Mouse (Mus musculus): ENCODE measurements around the gene Capn15. TPM values are rescaled to one million over a fixed set of nuclear protein-coding genes. Genes with fewer than 3 reads are reported as not detected.

Capn15 gene
- polyA plus RNA-seq, 1 experiment, result 75.2 TPM

GRCm38 (mm10) chr17:25964271-25964670 is 21.3 kb downstream of the Capn15 start:
- WGBS, result 75% methylated on average over 7 of the region's 7 CpGs
- Histone ChIP-seq H3K4me3 (ENCODE audit: low read depth, low read length) (no peak overlapping the region), H3K36me3 (ENCODE audit: control insufficient read depth, insufficient read depth, low read length) (peaks cover 32% of the 10 kb centered on the region), H3K27me3 (ENCODE audit: control insufficient read depth, insufficient read depth, low read length) (no peaks in the 10 kb centered on the region), H3K4me1 (ENCODE audit: control insufficient read depth, insufficient read depth, insufficient read length, low read length) (peaks cover 7% of the 10 kb centered on the region; the same call in 1 of the 2 replicates), H3K27ac (ENCODE audit: insufficient read depth, low read depth, low read length) (no peak overlapping the region)
- TF ChIP-seq CTCF (IDR thresholded peaks at IDR 0.05; ENCODE audit: extremely low read depth, insufficient read length, insufficient replicate concordance, low read depth, low read length), result no peak
- no peak for TF ChIP-seq POLR2A (IDR thresholded peaks at IDR 0.05; ENCODE audit: low read depth, low read length)

GRCm38 (mm10) chr17:25962413-25962905 is 23.1 kb downstream of the Capn15 start:
- TF ChIP-seq POLR2A (IDR thresholded peaks at IDR 0.05; ENCODE audit: low read depth, low read length) (no peak), CTCF (IDR thresholded peaks at IDR 0.05; ENCODE audit: extremely low read depth, insufficient read length, insufficient replicate concordance, low read depth, low read length) (no peak)
- no peaks in the 10 kb centered on the region for H3K27me3 ChIP-seq (ENCODE audit: control insufficient read depth, insufficient read depth, low read length)
- WGBS, result 97% methylated on average over 7 of the region's 7 CpGs
- H3K36me3 ChIP-seq (ENCODE audit: control insufficient read depth, insufficient read depth, low read length), result peaks cover 36% of the 10 kb centered on the region
- no peaks in the 10 kb centered on the region for H3K4me1 ChIP-seq (ENCODE audit: control insufficient read depth, insufficient read depth, insufficient read length, low read length)
- H3K4me3 ChIP-seq (ENCODE audit: low read depth, low read length), result no peak overlapping the region
- H3K27ac ChIP-seq (ENCODE audit: insufficient read depth, low read depth, low read length), result no peak overlapping the region

- no peak overlapping the region for H3K4me3 ChIP-seq (ENCODE audit: low read depth, low read length)
- peaks cover 36% of the 10 kb centered on the region for H3K36me3 ChIP-seq (ENCODE audit: control insufficient read depth, insufficient read depth, low read length)
- no peaks in the 10 kb centered on the region for H3K27me3 ChIP-seq (ENCODE audit: control insufficient read depth, insufficient read depth, low read length)
- TF ChIP-seq POLR2A (IDR thresholded peaks at IDR 0.05; ENCODE audit: low read depth, low read length), result no peak
- TF ChIP-seq CTCF (IDR thresholded peaks at IDR 0.05; ENCODE audit: extremely low read depth, insufficient read length, insufficient replicate concordance, low read depth, low read length), result no peak
- 93% methylated on average over 5 of the region's 5 CpGs for WGBS
- no peaks in the 10 kb centered on the region for H3K4me1 ChIP-seq (ENCODE audit: control insufficient read depth, insufficient read depth, insufficient read length, low read length)
- no peak overlapping the region for H3K27ac ChIP-seq (ENCODE audit: insufficient read depth, low read depth, low read length)
Observed at GRCm38 (mm10) chr17:25961566-25961965, 24.0 kb downstream of the Capn15 start.

GRCm38 (mm10) chr17:25959630-25960467 is 25.7 kb downstream of the Capn15 start:
- H3K36me3 ChIP-seq (ENCODE audit: control insufficient read depth, insufficient read depth, low read length), result peaks cover 33% of the 10 kb centered on the region
- WGBS, result 91% methylated on average over 23 of the region's 23 CpGs
- TF ChIP-seq CTCF (IDR thresholded peaks at IDR 0.05; ENCODE audit: extremely low read depth, insufficient read length, insufficient replicate concordance, low read depth, low read length) (no peak), POLR2A (IDR thresholded peaks at IDR 0.05; ENCODE audit: low read depth, low read length) (no peak)

GRCm38 (mm10) chr17:25958771-25959494 is 26.7 kb downstream of the Capn15 start:
- H3K36me3 ChIP-seq (ENCODE audit: control insufficient read depth, insufficient read depth, low read length), result peaks cover 28% of the 10 kb centered on the region
- no peak overlapping the region for H3K27ac ChIP-seq (ENCODE audit: insufficient read depth, low read depth, low read length)
- no peaks in the 10 kb centered on the region for H3K27me3 ChIP-seq (ENCODE audit: control insufficient read depth, insufficient read depth, low read length)
- TF ChIP-seq CTCF (IDR thresholded peaks at IDR 0.05; ENCODE audit: extremely low read depth, insufficient read length, insufficient replicate concordance, low read depth, low read length) (no peak), POLR2A (IDR thresholded peaks at IDR 0.05; ENCODE audit: low read depth, low read length) (no peak)
- WGBS, result 93% methylated on average over 11 of the region's 11 CpGs
- H3K4me3 ChIP-seq (ENCODE audit: low read depth, low read length), result no peak overlapping the region
- no peaks in the 10 kb centered on the region for H3K4me1 ChIP-seq (ENCODE audit: control insufficient read depth, insufficient read depth, insufficient read length, low read length)

More at GRCm38 (mm10) chr17:25959630-25960467, 25.7 kb downstream of the Capn15 start:
- no peak overlapping the region for H3K27ac ChIP-seq (ENCODE audit: insufficient read depth, low read depth, low read length)
- no peaks in the 10 kb centered on the region for H3K4me1 ChIP-seq (ENCODE audit: control insufficient read depth, insufficient read depth, insufficient read length, low read length)
- H3K4me3 ChIP-seq (ENCODE audit: low read depth, low read length), result no peak overlapping the region
- H3K27me3 ChIP-seq (ENCODE audit: control insufficient read depth, insufficient read depth, low read length), result no peaks in the 10 kb centered on the region

GRCm38 (mm10) chr17:25957586-25958051 is 28.0 kb downstream of the Capn15 start:
- TF ChIP-seq CTCF (IDR thresholded peaks at IDR 0.05; ENCODE audit: extremely low read depth, insufficient read length, insufficient replicate concordance, low read depth, low read length) (no peak), POLR2A (IDR thresholded peaks at IDR 0.05; ENCODE audit: low read depth, low read length) (no peak)
- Histone ChIP-seq H3K27me3 (ENCODE audit: control insufficient read depth, insufficient read depth, low read length) (no peaks in the 10 kb centered on the region; the same call in 1 of the 2 replicates), H3K4me3 (ENCODE audit: low read depth, low read length) (no peak overlapping the region), H3K4me1 (ENCODE audit: control insufficient read depth, insufficient read depth, insufficient read length, low read length) (no peaks in the 10 kb centered on the region), H3K36me3 (ENCODE audit: control insufficient read depth, insufficient read depth, low read length) (peaks cover 22% of the 10 kb centered on the region), H3K27ac (ENCODE audit: insufficient read depth, low read depth, low read length) (no peak overlapping the region)
- 84% methylated on average over 14 of the region's 14 CpGs for WGBS

All from small intestine, adult 2 months (tissue).